Mouse (Mus musculus): Measurements from ENCODE around the gene Chd3. TPM values are rescaled to one million over a fixed set of nuclear protein-coding genes. Genes with fewer than 3 reads are reported as not detected.

The Chd3 gene
- 19.4 and 27.0 TPM in 2 replicates for polyA plus RNA-seq (2012; ENCODE audit: insufficient read depth, insufficient read length, missing spikeins)

DNA sequence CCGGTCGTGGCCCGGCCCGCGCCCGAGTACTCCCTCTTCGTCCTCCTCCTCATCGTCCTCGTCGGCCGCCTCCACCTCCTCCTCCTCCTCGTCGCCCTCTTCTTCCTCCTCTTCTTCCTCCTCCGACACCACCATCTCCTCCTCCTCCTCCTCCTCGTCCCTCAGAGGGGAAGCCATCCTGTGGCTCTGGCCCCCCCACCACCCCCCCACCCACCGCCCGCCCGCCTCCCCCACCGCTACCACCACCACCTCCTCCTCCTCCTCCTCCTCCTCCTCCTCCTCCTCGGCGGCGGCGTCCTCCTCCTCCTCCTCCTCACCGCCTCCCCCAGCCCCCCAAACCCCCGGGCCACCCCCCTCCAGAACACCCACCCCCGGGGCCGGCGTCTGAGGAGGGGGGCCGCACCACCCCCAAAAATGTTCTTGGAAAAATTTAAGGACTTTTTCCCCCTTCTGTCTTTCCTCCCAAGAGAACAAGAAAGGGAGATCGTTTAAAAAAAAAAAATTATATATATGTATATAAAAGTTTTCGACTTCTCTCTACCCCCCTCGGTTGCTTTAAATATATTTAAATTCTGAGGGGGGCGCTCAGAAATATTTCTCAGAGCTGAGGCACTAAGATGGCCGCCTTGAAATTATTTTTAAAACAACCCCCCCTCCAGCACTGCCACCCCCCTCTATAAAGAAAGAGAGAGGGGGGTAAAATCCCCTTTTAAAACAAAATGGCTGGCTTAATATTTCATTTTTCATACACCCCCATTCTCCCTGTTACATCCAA is at the start of gene Chd3:
TSS of gene Chd3 (minus strand) at position 192 of the 775 bp plus-strand sequence.
- H3K4me3 ChIP-seq (ENCODE audit: insufficient read depth, low read depth, low read length): peak within 1 kb of the TSS; percentile 91
- H3K4me1 ChIP-seq (ENCODE audit: control insufficient read depth, insufficient read depth, insufficient read length, low read length): peaks cover 21% of the 10 kb centered on the region
- H3K27ac ChIP-seq (replicated peaks; ENCODE audit: low read depth, low read length): peak within 1 kb of the TSS; percentile 76

DNA sequence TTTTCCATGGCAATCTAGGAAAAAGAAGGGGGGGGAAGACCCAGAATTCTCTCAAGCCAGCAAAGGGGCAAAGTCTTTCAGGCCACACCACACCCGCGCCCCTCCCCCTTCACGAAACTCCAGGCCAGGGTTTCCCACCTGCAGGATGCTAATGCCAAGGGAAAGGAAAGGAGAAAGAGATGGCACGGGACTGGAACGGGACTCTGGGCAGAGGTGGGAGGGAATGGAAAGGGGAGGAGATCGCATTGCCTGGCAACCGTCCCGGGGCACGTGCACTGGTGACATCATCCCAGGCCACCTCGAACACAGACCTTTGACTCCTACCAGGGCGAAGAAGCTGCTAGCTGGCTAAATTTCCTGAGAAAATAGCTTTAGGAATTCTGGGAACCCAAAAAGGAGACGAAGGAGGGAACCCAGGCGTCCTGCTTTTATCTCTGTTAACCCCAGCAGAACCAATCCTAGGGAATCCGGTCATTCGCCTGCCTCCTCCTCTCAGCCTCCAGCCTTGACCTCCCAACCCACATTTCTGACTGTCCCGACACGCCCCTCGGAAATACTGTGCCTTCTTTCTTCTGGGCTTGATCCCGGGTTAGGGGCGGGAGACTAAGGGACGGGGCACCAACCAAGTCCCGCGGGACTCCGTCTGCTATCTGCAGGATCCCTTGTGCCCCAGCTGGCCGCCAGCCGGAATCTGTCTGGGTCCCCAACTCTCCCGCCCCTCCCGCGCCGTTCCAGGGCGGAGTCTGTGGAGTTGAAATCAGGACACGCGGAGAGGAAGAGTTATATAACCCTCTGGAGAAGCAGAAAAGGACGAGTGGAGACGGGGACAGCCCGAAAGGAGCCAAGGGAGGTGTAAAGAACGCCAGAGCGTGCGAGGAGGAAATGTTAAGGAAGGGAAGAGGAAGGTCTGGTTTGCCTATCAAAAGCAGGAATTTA is 48.5 kb upstream of the Chd3 start:
- Histone ChIP-seq H3K4me1 (ENCODE audit: control insufficient read depth, insufficient read depth, insufficient read length, low read length) (peaks cover 13% of the 10 kb centered on the region), H3K27ac (replicated peaks; ENCODE audit: low read depth, low read length) (peak overlapping the region; percentile 98), H3K4me3 (ENCODE audit: insufficient read depth, low read depth, low read length) (peak overlapping the region; percentile 66)

DNA sequence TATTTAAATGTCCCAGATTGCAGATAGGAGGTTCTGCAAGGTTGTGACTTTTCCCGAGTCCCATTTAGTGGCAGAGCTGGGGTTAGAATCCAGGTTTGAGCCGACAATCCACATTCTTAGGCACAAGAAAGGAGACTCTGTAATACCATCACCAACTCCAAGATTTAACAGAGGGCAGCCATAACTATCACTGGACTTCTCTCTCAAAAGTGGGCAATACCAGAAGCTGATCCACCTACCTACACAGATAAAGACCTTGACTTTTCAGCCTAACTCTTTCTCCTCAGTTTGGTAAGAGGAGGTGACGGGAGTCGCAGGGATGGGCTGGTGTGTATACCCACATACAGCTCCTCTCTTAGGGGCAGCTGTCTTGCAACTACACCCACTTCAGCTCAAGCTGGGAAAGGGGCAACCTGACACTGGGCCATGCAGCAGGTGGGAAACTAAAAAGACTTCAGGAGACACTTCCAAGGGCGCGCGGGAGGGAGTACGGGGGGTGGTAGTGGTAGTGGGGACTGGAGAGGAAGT is 47.8 kb upstream of the Chd3 start:
- peaks cover 13% of the 10 kb centered on the region for H3K4me1 ChIP-seq (ENCODE audit: control insufficient read depth, insufficient read depth, insufficient read length, low read length)
- H3K27ac ChIP-seq (replicated peaks; ENCODE audit: low read depth, low read length): peak overlapping the region; percentile 98
- peak overlapping the region; percentile 66 for H3K4me3 ChIP-seq (ENCODE audit: insufficient read depth, low read depth, low read length)

DNA sequence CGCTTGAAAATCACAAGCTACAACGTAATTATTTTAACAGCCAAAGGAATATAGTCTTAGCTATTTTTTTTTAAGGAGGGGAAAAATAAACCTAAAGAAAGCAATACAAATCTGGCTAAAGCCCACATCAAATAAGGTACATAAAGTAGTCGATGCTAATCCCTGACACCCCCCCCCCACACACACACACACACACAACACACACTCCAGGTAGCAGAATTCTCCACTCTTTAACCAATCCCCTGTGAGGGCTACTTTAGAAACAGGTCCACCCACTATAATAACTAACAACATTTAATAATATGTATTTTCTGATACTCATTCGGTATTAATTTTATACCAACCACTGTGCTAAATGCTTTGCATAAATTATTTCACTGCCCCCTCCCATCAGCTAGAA is 47.3 kb upstream of the Chd3 start:
- peak overlapping the region; percentile 66; the same call in 1 of the 2 replicates for H3K4me3 ChIP-seq (ENCODE audit: insufficient read depth, low read depth, low read length)
- H3K27ac ChIP-seq (replicated peaks; ENCODE audit: low read depth, low read length): peak overlapping the region; percentile 98
- peaks cover 15% of the 10 kb centered on the region for H3K4me1 ChIP-seq (ENCODE audit: control insufficient read depth, insufficient read depth, insufficient read length, low read length)

DNA sequence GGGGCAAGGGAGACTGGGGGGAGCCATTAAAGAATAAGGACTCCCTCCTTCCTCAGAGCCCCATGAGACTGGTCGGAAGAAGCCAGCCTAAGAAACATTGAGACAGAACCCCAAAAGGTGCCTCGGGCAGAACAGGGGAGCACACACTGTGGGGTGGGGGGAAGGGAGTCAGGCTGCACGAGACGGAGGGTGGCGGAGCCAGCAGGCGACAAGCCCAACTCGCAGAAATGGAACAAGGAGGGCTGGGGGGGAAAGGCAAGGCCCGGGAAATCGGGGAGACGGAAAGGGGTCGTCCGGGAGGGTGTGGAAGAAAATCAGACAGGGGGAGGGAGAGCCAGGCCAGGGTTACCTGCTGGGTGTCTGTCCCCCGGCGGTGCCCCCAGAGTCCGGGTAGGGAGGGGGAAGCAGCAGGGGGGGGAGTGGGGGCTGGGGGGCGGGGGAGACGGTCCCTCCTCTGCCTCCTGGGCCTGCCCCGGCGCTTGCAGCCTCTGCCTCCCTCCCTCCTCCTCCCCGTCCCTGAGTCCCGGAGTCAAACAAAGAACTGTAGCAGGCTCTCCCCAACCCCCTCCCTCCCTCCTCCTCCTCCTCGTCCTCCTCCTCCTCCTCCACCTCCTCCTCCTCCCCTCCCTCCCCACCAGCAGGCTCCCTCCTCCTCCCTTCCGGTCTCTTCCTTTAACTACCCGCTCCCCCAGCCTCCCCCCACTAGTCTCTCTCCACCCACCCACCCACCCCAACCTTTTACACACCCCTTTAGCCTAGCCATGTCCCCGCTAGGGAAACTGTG is 46.7 kb upstream of the Chd3 start:
- H3K4me1 ChIP-seq (ENCODE audit: control insufficient read depth, insufficient read depth, insufficient read length, low read length): peaks cover 15% of the 10 kb centered on the region
- H3K27ac ChIP-seq (replicated peaks; ENCODE audit: low read depth, low read length): peak overlapping the region; percentile 90
- H3K4me3 ChIP-seq (ENCODE audit: insufficient read depth, low read depth, low read length): peak overlapping the region; percentile 68

DNA sequence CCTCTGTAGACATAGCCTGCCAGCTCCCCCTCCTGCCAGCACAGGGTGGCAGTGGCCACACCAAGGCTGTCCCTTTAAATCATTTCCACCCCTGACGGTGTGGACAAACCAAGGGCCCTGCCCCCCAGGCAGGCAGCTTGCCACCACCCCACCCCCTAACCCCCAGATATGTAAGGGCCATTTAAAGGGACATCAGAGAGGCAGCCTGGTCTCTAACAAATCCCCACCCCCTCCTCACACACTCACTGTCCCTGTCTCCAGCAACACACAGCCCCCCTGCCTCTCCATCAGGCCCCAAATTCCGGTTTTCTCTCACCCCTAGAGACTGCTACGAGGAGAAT is 46.1 kb upstream of the Chd3 start:
- H3K4me3 ChIP-seq (ENCODE audit: insufficient read depth, low read depth, low read length): peak overlapping the region; percentile 68
- H3K4me1 ChIP-seq (ENCODE audit: control insufficient read depth, insufficient read depth, insufficient read length, low read length): peaks cover 15% of the 10 kb centered on the region
- peak overlapping the region; percentile 90 for H3K27ac ChIP-seq (replicated peaks; ENCODE audit: low read depth, low read length)

DNA sequence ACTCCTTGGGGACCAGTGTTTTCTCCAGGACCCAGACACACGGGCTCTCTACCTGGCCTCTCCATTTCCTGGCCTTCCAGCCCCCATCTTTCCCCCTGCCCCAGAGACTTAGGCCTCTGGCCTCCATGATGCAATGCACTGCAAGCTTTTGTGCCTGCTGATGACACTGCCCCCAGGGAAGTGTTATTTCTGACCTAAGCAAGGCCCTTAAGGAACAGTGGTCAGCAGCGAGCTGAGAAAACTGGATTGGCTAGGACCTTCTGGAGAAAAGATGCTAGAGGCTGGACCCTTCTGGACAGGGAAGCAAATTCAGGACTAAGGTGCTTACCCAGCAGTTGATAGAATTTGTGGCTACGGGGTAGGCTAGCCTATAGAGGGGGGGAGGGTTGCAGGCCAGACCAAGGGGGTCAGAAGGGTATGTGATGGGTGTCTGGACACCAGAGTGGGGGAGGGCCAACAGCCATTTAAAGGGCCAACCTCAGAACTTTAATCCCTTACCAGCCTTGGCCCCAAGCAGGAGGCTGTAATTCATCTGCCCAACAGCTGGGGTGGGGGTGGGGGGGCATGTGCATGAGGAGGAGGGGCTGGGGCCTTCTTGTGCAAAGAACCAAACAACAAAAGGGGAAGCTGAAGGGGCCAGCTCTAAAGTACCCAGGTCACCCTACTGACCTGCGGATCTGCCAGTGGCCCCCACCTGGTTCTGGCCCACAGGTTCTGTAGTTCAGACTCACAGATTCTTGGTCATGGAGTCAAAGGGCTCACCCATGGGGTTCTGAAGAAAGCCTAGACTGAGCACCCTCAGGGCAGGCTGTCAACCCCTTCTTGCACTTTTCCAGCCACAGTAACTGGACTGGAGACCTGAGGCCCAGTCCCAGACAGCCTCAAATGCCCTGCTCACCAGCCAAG is 45.5 kb upstream of the Chd3 start:
- Histone ChIP-seq H3K27ac (replicated peaks; ENCODE audit: low read depth, low read length) (peak overlapping the region; percentile 86), H3K4me1 (ENCODE audit: control insufficient read depth, insufficient read depth, insufficient read length, low read length) (peaks cover 15% of the 10 kb centered on the region), H3K4me3 (ENCODE audit: insufficient read depth, low read depth, low read length) (peak overlapping the region; percentile 68)

DNA sequence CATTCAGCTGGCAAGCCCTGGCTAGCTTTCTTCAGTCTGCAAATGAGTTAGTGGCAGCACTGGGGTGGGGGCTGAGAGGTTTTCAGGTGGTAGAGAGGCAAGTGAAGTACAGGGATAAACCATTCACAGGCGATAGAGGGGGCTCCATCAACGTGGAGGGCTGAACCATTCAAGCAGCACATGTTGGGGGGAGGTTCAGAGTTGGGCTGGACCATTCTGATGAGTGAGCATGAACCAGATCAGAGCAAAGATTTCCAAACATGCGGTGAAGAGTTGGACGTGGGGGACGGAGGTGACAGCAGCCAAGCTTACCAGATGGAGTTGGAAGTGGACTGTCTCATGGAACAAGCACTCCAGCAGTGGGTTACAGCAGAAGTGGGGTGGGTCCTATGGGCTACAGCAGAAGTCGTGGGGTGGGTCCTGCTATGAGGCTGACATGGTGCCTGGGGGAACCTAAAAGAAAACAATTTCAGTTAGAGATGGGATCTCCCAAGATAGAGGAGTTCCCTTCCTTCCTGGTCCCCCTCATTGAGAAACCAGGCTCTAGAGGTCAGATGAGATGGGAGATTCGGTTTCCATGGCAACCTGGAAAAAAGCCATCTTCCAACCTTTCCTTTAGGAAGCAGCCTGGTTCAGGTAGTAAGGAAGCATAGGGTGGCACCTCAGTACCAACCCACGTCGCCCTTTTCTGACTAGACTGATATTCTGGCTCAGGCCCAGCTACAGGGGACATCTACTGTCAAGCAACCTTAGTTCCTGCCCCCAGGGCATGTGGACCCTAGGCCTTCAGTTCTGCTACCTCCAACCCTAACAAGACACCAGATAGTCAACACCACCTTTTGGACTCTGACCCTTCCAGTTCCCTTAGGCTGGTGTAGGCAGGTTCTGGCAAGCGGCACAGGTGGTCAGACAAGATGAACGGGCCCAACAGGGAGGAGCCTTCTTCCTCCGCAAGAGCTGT is 44.3 kb upstream of the Chd3 start, which contains the start of gene Kdm6b:
TSS of gene Kdm6b (minus strand) at position 455 of the 961 bp plus-strand sequence.
- peaks cover 15% of the 10 kb centered on the region for H3K4me1 ChIP-seq (ENCODE audit: control insufficient read depth, insufficient read depth, insufficient read length, low read length)
- peak within 1 kb of the TSS; percentile 68 for H3K4me3 ChIP-seq (ENCODE audit: insufficient read depth, low read depth, low read length)
- H3K27ac ChIP-seq (replicated peaks; ENCODE audit: low read depth, low read length): peak within 1 kb of the TSS; percentile 74

DNA sequence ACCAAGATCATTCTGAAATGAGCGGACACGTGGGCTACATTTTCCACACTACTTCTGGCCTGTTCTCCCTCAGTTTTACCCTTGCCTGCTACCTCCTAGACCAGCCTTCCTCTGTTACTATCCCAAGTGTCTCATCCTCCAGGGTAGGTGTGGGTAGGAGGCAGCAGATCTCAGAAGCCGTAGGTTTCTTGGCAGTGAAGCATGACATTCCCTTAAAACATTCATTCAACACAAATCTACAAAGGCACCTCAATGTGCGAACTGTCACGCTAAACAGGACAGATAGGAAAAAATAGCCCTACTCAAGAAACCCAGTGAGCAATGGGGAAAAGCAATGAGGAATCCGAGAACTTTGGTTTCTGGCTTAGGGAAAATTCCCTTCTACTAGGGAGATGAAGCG is 43.3 kb upstream of the Chd3 start:
- Histone ChIP-seq H3K4me3 (ENCODE audit: insufficient read depth, low read depth, low read length) (no peak overlapping the region), H3K4me1 (ENCODE audit: control insufficient read depth, insufficient read depth, insufficient read length, low read length) (peaks cover 15% of the 10 kb centered on the region), H3K27ac (replicated peaks; ENCODE audit: low read depth, low read length) (peak overlapping the region; percentile 15; the same call in 1 of the 2 replicates)

DNA sequence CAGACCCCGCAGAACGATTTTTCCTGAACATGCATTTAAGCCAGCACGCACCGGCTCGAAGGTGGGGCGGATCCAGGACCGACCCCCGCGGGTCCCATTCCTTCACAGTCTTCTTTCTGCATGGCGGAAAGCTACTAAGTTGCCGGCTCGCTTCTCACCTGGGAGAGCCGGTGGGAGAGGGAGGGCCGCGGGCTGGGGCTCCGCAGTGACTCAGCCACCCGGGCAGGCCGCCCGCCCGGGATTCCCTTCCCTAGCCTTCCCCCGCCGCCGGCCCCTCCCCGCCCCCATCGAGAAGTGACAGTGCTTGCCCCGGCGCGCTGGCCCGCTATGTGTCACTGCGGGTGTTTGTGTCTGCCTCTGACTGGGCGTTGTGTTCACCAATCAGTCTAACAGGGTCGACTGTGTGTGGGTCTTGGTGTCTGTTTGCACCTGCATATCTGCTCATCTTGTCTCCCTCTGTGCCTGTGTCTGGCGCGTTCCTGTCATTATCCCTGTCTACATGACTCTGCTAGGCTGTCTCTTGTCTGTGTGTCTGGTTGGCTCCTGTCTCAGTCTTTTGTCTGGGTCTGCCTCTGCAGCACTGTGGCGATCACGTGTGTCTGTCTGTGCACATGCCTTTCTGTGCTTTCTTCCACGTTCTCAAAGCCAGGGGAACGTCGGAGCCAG is 42.5 kb upstream of the Chd3 start:
- Histone ChIP-seq H3K27ac (replicated peaks; ENCODE audit: low read depth, low read length) (peak overlapping the region; percentile 81), H3K4me1 (ENCODE audit: control insufficient read depth, insufficient read depth, insufficient read length, low read length) (peaks cover 12% of the 10 kb centered on the region), H3K4me3 (ENCODE audit: insufficient read depth, low read depth, low read length) (peak overlapping the region; percentile 98)

DNA sequence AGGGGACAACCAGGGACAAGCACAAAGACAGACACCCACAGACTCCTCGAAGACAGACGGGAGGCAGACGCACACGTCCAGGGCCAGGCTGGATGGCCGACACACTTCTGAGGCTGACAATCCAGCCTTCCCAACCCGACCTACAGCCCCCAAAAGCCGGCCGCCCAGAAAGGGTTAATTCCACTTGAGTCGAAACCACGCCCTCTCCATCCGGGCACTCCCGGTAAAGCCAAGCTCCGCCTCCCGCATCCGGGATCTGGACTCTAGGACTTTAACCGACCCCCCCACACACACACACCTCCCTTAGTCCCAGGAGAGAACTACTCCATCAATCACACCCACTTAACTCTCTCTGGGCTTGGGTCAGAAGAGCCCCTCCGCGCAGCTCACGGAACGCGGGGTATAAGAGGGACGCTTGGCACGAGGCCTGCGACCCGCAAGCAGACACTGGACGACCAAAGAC is 41.9 kb upstream of the Chd3 start:
- peaks cover 12% of the 10 kb centered on the region for H3K4me1 ChIP-seq (ENCODE audit: control insufficient read depth, insufficient read depth, insufficient read length, low read length)
- peak overlapping the region; percentile 98 for H3K4me3 ChIP-seq (ENCODE audit: insufficient read depth, low read depth, low read length)
- H3K27ac ChIP-seq (replicated peaks; ENCODE audit: low read depth, low read length): peak overlapping the region; percentile 99

DNA sequence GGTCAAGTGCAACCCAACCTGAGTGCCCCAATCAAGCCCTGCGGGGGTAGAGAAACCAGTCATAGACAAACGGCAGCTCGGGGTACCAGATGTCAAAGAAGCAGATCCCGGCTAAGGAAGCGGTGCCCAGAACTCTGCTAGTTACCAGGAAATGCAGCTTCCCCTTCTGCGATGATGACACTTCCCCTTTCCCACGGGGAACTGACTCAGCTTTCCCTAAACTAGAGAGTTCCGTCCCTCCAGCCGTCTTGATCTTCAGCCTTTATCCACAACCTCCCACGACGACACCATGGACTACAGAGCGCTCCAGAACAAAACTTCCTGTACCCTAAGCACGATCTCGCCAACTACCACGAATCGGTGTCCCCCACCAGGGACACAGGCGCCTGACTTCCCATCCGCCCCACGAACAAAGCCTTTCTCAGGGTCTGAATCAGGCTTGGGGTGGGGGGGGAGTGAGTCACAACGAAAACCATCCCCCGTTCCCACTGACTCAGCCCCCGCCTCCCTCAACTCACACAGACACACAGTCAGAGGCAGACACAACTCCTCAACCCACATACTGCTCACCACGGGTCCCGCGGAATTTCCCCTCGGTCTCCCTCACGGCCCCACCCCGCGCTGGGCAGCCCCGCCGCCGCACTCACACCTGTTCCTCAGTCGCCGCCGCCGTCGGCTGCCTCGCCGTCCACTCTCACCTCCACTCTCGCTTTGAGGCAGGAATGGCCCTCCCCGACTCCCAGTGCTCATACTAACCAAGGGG is 41.3 kb upstream of the Chd3 start:
- Histone ChIP-seq H3K27ac (replicated peaks; ENCODE audit: low read depth, low read length) (peak overlapping the region; percentile 99), H3K4me3 (ENCODE audit: insufficient read depth, low read depth, low read length) (peak overlapping the region; percentile 98), H3K4me1 (ENCODE audit: control insufficient read depth, insufficient read depth, insufficient read length, low read length) (peaks cover 12% of the 10 kb centered on the region)
